Mouse (Mus musculus): ENCODE data around the gene Dnajb7.
A peak's percentile ranks its signal among the peaks of the same experiment; 100 is the strongest.

Gene Dnajb7

DNA sequence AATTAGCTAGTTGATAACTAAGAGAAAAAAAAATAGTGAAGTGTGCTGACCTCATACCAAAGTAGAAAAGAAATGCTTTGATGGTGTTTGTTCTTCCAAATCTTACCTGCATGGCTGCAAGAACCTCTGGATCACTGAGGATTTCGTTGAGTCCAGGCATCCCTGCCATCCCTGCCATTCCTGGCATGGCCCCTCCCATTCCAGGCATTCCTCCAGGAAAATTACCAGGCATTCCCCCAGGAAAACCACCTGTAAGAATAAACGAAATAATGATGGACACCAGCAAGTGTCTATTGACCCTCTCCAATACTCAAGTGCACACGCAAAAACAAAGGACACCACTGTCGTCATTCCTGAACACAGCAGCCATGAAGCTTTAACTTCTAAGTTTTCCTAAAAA lies 41.9 kb downstream of the Dnajb7 start:
- DNase-seq (ENCODE audit: inconsistent age in 2 of 2, low spot score in 1 of 2) = no peak

- DNase-seq (ENCODE audit: inconsistent age in 2 of 2, low spot score in 1 of 2) = peak; percentile 62 to 86
Observed at GRCm38 (mm10) chr15:81365246-81365645, 42.9 kb downstream of the Dnajb7 start.

DNA sequence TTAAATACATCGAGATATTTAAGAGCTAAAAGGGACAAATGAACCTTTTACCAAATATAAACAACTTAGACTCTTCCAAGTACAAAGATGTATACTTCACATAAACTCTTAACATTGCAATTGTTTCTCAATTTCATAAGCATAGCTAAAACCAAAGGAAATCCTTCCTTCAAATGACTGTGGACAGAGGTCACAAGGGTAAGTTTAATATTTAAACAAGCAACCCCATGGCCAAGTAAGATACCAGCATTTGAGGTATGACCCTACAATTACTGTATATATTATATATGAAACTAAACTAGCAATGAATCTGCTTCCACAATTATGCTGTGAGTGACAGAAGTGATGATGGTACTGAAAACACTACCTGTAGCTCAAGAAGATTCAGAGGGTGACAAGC lies 43.8 kb downstream of the Dnajb7 start:
- no peak for DNase-seq (ENCODE audit: inconsistent age in 2 of 2, low spot score in 1 of 2)

- DNase-seq (ENCODE audit: inconsistent age in 2 of 2, low spot score in 1 of 2) = no peak
Observed at GRCm38 (mm10) chr15:81362501-81362900, 45.6 kb downstream of the Dnajb7 start.

GRCm38 (mm10) chr15:81361417-81362015 lies 46.6 kb downstream of the Dnajb7 start:
- peak in 1 of 2 experiments; percentile 48 for DNase-seq (ENCODE audit: inconsistent age in 2 of 2, low spot score in 1 of 2)

DNA sequence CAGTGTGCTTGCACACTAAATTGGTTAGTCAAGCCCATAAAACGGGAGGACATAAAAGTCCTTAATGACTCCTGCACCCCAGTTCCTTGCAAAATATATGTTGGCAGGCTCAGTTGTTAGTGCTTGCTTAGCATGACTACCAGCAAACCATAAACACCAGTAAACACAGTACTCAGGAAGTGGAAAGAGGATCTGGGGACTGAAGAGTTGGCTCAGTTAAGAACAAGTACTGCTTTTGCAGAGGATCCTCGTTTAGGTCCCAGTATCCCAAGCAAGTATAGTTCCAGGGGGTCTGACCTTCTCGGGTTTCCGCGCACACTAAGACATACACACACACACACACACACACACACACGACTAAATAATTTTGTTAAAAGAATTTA lies 47.1 kb downstream of the Dnajb7 start:
- peak in 1 of 2 experiments; percentile 21 for DNase-seq (ENCODE audit: inconsistent age in 2 of 2, low spot score in 1 of 2)

- DNase-seq (ENCODE audit: inconsistent age in 2 of 2, low spot score in 1 of 2) = peak; percentile 97 to 99
Observed at GRCm38 (mm10) chr15:81360345-81361021, 47.6 kb downstream of the Dnajb7 start, which contains the start of gene Slc25a17. TSS of gene Slc25a17 (minus strand) at chr15:81360812.

- no peak for DNase-seq (ENCODE audit: inconsistent age in 2 of 2, low spot score in 1 of 2)
Observed at GRCm38 (mm10) chr15:81359421-81359820, 48.7 kb downstream of the Dnajb7 start.

DNA sequence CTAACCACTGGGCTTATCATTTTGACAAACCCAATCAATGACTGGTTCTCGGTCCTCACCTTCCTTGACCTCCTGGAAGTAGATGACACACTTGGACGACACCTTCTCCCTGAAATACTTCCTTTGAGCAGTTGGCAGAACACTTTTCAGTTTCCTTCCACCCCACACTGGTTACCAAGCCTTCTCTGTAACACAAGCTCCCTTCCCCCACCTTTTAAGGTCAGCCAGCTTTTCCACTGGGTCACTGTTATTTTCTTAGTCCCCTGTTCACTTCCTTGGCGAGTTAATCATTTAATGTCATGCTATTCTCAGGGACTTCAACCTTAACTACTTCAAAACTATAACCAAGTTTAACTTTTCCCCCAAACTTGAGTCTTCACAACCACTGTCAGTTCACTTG lies 49.2 kb downstream of the Dnajb7 start:
- DNase-seq (ENCODE audit: inconsistent age in 2 of 2, low spot score in 1 of 2) = peak in 1 of 2 experiments; percentile 57

DNA sequence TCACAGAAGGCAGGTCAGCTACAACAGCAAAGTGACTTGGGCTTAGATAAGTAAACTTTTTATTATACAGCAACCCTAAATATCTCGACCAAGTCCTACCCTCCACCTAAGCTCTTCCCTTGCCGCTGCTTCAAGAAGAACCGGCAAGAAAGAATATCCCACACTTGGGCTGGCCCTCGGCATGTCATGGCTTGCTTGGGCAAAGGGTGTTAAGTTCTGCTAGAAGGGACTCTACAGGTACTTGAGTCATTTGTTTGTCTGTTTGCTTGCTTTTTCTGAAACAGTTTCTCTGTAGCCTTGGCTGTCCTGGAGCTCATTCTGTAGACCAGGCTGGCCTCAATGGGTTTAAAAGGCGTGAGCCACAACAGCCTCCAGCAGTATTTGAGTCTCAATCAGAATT lies 51.2 kb downstream of the Dnajb7 start:
- DNase-seq (ENCODE audit: inconsistent age in 2 of 2, low spot score in 1 of 2) = peak in 1 of 2 experiments; percentile 28

All from adrenal gland, adult (tissue).